Mouse (Mus musculus) activated CD4-positive, CD25-positive, alpha-beta regulatory T cell, adult 4 months (primary cell): ENCODE results near the gene Dnajb4. TPM values are rescaled to one million over a fixed set of nuclear protein-coding genes. Genes with fewer than 3 reads are reported as not detected.
"Not testable (repeated sequence)": the region's sequence is repeated elsewhere in the genome, so short reads cannot be mapped to it uniquely, and the experiment has no call there.

Experiments
- ATAC-seq: one replicate; pipeline ENCODE4 v1.8.0; 2017
- polyA plus RNA-seq, 2 experiments: library from polyadenylated mRNA; unstranded; fragments of 100-300 nt; shearing (Covaris generic); gene quantifications; one replicate each; pipeline ENCODE4 v1.2.1; 2017

The Dnajb4 gene
- polyA plus RNA-seq = 1 to 10 TPM; 5.2 to 6.0 TPM

GRCm38 (mm10) chr3:152209967-152210634 is at the start of gene Dnajb4, which contains the start of gene Fubp1:
Gene Dnajb4, minus strand, starts transcription at chr3:152210302.
Gene Fubp1, plus strand, starts transcription at chr3:152210422.
- ATAC-seq = peak; percentile 85

DNA sequence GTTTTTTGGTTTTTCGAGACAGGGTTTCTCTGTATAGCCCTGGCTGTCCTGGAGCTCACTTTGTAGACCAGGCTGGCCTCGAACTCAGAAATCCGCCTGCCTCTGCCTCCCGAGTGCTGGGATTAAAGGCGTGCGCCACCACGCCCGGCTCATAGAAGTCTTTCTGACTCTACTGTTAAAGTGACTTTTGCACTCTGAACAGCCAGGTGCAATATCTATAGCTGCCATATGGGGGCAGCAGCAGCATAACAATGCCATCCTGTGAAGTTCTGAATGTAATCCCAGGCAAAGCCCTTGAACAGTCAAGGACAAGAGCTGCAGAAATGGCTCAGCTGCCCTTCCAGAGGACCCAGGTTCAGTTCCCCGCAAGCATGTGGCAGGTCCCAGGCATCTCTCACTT is 49.3 kb upstream of the Dnajb4 start:
- not testable (repeated sequence) for ATAC-seq

- no peak for ATAC-seq
Observed at GRCm38 (mm10) chr3:152257528-152257927, 47.4 kb upstream of the Dnajb4 start.

DNA sequence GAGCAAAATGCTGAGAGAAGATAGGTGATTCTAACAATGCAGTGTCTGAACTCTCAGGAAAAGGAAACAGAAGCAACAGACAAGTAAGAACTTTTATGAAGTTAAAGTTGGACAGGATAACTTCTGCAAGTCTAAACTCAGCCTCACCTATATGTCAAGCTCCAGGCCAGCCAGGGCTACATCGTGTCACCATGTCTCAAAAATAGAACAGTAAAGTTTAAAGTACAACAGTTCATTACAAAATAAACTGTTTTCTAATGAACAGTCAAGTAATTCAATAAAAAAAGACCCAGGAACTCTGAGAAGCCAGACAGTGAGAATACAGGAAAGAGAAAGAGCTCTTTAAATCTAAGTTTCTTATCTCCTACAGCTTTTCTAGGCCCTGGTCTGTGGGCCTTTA is 40.4 kb upstream of the Dnajb4 start:
- no peak for ATAC-seq

DNA sequence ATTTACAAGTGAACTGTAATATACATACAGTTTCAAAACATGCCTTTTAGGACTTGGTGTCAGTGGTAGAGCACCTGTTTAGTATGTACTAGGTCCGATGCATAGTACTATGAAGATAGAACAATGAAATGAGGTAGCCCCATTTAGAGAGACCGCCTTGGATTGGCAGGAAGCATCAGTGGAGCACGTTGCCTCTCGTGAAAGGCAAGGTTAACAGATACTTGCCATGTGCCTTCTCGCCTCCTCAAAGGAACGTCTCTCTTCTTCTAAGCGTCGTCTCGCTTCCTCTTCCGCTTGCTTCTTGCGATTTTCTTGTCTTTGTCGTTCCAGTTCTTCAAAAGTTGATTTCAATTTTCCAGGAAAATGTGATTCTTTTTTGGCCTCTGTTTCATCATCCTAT is 37.6 kb upstream of the Dnajb4 start:
- no peak for ATAC-seq

- no peak for ATAC-seq
Observed at GRCm38 (mm10) chr3:152245273-152245910, 35.3 kb upstream of the Dnajb4 start.

DNA sequence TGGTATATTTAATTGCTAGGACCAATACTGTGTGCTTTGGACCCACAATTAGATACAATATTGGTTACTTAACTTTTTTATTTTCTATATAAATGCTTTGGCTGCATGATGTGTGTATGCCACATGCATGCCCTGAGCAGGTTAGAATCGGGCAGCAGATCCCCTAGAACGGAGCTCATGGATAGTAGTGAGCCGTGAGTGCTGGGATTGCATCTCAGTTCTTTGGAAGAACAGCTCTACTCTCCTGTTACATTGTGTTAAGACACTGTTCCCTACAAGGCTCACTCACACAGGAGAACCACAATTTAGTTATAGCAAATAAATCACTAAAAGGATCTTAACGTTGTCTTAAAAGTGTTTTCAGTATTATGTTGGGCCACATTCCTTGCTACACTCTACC is 33.2 kb upstream of the Dnajb4 start:
- ATAC-seq = no peak

- ATAC-seq = no peak
Observed at GRCm38 (mm10) chr3:152241098-152241497, 31.0 kb upstream of the Dnajb4 start.

GRCm38 (mm10) chr3:152239592-152239991 is 29.5 kb upstream of the Dnajb4 start:
- no peak for ATAC-seq

DNA sequence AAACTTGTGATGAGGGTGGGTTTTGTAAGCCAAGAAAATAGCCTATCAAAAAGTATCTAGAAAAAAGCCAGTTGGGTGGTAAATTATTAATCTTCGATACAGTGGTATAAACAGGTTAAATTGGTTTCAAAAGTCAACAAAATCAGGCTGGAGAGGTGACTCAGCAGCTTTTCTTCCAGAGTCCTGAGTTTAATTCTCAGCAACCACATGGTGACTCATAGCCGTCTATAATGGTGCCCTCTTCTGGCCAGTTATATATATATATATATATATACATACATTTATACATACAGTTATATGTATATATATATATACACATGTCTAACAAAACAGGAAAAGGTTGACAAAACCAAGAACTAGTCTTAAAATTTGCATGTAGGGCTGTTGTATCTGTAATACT is 28.7 kb upstream of the Dnajb4 start:
- peak; percentile 66 for ATAC-seq

DNA sequence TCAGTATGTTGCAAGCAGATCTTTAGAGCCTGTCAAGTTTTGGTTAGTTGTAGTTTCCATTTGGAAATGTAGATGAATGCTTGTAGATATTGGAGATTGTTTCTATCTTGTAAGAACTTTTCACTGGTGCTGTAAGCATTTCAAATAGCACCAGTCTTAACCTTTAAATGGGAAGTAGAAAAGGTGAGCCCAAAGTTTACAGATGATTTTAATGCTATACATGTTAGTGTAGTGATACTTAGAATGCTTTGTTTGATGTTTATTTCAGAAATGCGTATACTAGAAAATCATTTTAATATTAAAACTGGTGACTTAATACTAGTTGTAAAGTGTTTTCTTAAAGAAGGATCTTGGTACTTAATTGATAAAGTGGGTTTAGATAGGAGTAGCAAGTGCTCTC is 25.7 kb upstream of the Dnajb4 start:
- no peak for ATAC-seq

GRCm38 (mm10) chr3:152235238-152235637 is 25.1 kb upstream of the Dnajb4 start:
- ATAC-seq = no peak

DNA sequence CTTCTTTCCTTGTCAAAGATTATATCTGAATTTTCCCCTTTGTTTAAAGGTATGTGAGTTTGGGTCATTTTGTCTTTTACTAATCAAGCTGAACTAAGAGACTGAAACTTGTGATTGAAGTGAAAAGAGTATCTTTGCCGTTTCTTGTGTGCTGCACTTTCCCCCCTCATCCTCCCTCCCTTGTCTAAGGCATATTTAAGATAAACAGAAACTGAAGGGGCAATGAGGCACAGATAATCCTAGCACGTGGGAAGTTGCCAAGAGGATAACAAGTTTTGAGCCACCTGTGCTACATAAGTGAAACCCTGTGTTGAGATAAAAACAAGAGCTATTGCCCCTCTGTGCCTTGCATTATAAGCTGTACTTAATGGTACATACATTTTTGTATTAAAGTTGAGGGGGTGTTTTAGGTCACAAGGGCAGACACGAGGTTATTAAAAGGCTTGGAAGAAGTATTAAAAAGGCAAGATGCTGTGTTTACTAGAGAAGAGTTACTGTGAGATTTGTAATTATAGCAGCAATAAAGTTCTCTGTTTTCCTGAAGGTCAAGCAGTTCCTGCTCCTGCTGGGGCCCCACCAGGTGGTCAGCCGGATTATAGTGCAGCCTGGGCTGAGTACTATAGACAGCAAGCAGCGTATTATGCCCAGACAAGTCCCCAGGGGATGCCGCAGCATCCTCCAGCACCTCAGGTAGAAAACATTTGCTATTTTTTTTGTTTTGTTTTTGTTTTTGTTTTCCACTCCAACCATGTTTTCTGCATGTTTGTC is 21.4 kb upstream of the Dnajb4 start:
- no peak for ATAC-seq

DNA sequence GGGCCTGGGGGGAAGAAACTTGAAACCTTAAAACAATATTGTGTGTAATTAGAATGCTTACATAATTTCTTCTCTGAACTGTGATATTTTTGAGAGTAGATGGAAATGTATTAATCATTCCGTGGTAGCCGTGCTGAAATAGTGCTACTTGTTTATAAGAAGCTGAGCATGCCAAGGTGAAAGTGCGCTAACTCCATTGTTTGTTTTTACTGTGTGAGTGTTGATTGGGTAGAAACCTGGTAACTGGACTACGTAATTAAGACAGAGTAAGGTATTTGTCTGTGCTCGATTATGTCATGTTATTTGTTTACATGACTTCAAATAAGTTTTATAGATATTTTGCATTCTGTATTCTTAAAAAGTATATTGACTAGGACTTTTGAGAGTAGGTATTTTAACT is 19.2 kb upstream of the Dnajb4 start:
- ATAC-seq = no peak

DNA sequence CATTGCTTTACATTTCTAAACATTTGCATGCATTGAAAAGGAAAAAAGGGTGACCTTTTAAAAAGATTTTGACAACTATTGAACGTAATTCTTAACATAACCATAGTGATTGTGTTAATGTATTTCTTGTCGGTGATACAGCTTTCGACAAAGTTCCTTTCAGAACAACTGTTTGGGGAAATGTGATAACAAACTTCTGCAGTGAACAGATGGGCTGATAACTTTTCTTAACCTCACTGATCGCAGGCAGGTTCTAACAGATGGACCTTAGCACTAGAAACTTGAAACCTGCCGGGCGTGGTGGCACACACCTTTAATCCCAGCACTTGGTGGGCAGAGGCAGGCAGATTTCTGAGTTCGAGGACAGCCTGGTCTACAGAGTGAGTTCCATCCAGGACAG is 18.7 kb upstream of the Dnajb4 start:
- ATAC-seq = no peak

DNA sequence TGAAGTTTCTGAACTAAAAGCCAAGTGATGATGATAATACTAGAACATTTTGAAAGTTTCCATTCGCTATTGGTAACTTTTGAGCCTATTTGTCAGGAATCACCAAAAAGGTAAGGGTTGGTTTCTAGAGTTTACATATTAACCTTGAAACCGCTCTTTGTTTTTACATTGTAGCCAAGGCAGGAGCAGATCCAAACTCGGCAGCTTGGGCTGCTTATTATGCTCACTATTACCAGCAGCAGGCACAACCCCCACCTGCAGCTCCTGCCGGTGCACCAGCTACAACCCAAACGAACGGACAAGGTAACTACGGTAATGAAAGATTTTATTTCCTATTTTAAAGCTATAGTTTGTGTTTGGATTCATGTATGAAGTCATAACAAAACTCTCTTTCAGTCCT is 15.8 kb upstream of the Dnajb4 start:
- ATAC-seq = no peak

GRCm38 (mm10) chr3:152224918-152225317 is 14.8 kb upstream of the Dnajb4 start:
- ATAC-seq = no peak

DNA sequence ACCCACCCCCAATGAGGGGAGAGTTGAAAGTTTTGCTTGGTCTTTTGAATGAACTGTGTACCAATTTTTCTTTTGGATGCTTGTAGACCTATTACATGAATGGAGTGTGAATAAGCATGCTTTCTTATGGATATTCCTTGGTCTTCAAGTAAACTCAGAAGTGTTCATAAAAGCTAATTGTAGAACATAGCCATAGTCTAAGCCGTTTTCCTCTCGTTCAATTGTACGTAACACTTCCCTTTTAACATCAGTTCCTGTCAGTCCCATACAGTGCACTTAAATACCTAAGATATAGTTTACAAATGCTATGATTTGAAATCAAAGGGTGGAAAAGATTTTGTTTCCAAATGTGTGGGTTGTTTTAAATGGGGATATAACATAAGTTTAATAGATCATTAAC is 3.3 kb upstream of the Dnajb4 start:
- no peak for ATAC-seq

DNA sequence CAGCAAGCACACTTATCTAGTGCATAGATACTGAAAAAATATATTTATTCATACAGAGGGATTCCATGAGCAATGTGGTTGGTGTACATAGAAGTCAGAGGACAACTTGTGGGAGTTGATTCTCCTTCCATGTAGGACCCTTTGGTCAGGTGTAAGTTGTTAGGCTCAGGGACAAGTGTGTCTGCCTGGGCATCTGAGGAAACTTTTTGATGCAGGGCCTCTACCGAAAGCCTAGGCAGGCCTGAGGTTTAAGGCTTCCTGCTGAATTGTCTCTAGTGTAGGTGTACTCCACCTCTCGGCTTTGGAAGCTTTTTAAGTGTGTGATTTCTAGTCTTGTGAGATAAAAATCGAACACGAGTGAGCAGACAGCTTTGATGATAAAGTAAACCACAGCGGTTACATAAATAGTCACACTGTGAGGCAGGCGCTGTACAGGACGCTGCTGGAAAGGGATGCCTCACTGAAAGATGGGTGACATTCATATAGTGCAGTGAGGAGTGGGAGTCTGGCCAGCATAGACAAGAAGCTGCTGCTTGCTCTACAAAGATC is 1.7 kb upstream of the Dnajb4 start:
- ATAC-seq = peak; percentile 48

DNA sequence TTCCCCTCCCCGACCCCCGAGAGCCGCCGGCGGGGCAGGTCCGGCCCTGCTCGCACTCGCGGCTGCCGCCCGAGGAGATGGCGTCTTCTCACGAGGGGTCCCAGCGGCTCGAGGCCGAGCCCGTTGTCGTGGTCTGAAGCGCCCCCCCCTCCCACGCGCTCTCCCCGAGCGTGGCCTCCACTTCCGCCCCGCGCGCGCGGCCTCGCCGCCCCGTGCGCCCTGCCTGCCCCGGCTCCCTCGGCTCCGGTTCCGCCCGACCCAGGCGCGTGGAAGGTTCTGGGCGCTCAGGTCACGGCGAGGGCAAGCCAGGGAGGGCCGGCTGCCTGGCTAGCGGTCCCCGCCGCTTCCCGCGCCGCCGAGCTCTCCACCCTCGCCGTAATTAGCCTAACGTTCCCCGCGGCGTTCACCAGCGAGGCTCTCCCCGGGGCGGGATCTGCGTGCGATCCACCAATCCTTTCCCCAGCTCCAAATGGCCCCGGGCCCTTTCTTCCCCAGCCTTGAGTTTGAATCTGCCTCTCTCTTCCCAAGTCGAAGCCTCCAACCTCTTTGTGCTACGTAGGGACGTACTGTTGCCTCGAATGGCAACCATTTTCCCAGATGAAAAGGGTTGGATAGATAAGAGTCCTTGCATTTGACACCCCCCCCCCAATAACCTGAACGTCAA is 758 bp upstream of the Dnajb4 start:
- peak; percentile 29 for ATAC-seq

GRCm38 (mm10) chr3:152209177-152209966 is 730 bp downstream of the Dnajb4 start:
- peak; percentile 5 for ATAC-seq
